Mouse (Mus musculus) c-Kit-positive CD71-positive TER-119-negative erythroid progenitor cells, embryonic 14.5 days (primary cell): Measurements from ENCODE around the gene Cwc15.
"Not testable (repeated sequence)": the region's sequence is repeated elsewhere in the genome, so short reads cannot be mapped to it uniquely, and the experiment has no call there.

ENCODE experiments used
- DNase-seq: peaks from one replicate; pipeline ENCODE4 v3.0.0-alpha.2; 2013; ENCODE audit warnings: low read depth

Gene Cwc15

GRCm38 (mm10) chr9:14500023-14500915 lies at the start of gene Cwc15, which contains the start of gene Kdm4d:
Gene Cwc15 (plus strand): TSS chr9:14500617.
Gene Kdm4d (minus strand): TSS chr9:14500482.
- DNase-seq: peak; percentile 99

GRCm38 (mm10) chr9:14451120-14451519 lies 49.3 kb upstream of the Cwc15 start:
- DNase-seq: not testable (repeated sequence)

DNA sequence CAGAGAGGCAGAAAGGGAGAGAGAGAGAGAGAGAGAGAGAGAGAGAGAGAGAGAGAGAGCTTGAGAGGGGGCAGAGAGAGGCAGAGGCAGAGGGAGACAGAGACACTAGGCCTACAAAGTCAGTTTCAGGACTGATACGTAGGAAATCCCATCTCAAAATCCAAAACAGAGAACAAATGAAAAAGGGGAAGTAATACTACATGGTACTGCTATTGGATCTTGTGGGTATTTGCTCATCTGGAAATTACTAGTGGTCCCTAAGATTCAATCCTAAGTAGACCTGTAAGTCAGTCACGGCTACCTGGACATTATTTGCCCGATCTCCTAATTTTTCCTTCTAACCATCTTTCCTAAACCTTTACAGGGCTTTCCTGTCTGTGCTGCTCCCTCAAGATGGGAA lies 44.1 kb upstream of the Cwc15 start:
- DNase-seq: no peak

GRCm38 (mm10) chr9:14462536-14462935 lies 37.9 kb upstream of the Cwc15 start:
- DNase-seq: not testable (repeated sequence)

GRCm38 (mm10) chr9:14463668-14464067 lies 36.7 kb upstream of the Cwc15 start:
- not testable (repeated sequence) for DNase-seq

DNA sequence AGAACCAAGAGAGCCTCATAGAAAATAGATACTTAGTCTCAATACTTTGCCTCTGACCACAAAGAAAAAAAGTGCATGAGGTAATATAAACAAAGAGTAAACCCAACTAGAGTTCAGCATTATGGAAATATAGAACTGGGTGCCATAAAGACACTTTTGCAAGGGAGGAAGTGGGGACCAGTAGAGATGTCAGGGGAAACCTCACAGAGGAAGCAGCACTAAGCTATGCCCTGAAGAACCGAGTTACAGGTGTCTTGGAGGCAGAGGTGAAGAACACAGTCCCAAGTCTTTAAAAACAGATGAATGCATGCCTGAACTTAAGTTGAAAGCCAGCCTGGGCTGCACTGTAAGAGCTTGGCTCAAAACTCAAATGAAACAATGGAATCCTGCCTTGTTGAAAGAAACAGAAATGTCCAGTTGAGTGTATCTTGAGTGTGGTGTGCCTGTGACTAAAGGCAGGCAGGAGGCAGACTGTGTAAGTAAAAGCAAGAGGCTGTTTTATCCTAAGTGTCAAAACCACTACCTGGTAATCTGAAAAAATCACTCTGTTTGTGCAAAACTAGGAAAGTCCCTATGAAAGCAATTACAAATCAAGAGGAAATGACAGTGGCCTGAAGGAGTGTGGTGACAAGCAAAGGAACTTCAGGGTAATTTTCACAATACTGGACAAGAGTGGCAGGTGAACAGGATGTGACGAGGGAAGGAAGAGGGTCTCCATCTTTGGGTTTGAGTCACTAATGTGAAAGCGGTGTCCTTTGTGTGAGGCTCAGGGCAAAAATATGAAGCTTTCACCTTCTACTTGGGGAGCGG lies 1.3 kb upstream of the Cwc15 start:
- DNase-seq: no peak

- DNase-seq: peak; percentile 19
Measured at GRCm38 (mm10) chr9:14500916-14501424, 553 bp downstream of the Cwc15 start.

DNA sequence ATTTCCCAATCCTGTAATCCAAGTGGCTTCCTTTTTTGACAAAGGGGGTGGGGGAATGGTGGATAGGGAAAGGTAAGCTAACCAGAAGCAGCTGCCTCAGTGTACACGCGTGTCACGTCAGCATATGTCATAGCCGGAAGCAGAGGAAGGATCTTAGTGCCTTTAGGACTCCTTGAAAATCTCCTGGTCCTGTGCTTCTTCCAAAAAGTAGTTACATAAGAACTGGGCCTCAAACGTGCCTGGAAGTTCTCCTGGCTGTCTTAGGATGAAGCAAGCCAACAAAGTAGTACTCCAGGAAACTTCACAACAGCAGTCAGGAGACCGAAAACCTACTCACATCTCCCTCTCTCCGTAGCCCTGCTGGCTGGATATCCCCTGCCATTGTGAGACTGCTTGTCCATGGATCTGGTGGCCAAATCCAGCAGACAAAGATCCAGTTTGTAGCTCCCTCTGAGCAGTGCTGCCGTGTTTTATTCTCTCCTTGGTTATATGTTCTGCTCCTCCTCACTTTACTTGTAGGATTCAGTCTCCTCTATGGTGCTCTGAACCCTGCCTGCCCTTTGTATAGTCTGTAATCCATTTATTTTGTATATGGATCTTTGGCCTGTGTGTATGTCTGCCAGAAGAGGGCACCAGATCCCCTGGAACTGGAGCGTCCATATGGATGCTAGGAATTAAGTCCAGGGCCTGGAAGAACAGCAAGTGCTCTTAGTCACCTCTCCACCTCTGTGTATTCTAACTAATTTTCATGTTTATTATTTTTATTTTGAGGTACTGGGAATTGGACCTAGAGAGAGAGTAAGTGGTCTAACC lies 12.4 kb downstream of the Cwc15 start:
- no peak for DNase-seq

GRCm38 (mm10) chr9:14517296-14517695 lies 16.9 kb downstream of the Cwc15 start:
- no peak for DNase-seq

GRCm38 (mm10) chr9:14518105-14518504 lies 17.7 kb downstream of the Cwc15 start:
- no peak for DNase-seq

GRCm38 (mm10) chr9:14520971-14521670 lies 20.7 kb downstream of the Cwc15 start:
- no peak for DNase-seq

DNA sequence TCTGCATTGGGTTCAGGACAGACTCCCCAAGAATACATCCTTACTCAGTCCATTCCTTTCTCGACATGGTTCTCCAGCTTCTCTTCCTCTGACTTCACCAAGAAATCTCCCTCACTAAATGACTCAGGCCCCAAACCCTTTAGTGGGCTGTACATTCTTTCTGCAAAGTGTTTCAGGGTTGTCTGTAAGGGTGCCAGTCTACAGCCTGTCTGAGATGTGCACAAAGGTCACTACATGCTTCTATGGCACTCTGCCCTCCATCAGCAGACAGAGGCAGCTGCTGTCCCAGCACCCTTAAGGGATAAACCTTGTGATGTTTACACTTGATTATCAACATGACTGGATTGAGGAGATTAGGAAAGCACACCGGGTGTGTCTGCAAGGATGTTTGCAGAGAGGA lies 21.3 kb downstream of the Cwc15 start:
- no peak for DNase-seq

DNA sequence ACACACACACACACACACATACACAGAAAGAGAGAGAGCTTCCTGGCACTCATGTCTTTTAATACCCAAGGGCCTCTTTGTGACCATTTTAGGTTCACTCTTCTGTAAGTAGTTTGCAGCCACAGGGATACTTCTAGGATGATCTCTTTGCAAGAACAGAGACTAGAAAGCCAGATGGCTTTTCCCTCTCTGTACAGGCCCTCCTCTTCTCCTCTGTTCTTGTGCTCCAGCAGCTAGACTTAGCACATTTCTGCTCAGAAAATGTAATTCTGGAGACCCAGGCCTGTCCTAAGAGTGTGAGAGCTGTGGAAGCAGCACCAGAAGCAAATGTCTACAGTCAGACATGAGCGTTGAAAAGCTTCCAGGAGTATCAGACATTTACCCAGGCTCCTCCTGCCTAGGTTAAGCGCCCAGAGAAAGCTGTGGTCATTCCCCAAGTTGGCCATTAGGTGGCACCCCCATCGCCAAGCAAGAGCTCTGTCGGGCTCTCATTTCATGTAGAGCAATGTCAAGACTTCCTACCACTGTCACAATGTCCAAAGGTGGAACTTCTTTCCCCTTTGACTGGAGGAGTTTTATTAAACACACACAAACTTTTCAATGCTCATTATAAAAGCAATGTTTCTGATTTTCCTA lies 23.1 kb downstream of the Cwc15 start:
- peak; percentile 39 for DNase-seq

GRCm38 (mm10) chr9:14530004-14530403 lies 29.6 kb downstream of the Cwc15 start:
- DNase-seq: no peak

- DNase-seq: no peak
Measured at GRCm38 (mm10) chr9:14532283-14532682, 31.9 kb downstream of the Cwc15 start.

DNA sequence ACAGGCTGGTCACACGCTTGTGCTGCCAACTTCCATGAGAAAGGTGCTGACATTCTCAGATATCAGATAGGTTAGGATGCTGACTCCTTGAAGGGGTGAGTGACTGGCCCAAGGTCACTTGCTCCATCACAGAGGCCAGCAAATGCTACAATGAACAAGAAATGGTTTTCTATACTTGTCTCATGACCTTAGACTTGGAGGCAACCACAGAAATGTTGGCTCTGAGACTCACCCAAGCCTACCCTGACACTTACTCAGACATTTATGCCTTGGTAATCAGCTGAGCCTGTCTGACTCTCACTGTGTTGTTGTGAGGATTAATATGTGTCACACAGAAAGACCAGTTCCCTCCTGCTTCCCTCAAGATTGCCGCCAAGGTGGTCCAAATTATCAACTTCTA lies 33.2 kb downstream of the Cwc15 start:
- no peak for DNase-seq

GRCm38 (mm10) chr9:14534833-14535456 lies 34.5 kb downstream of the Cwc15 start:
- no peak for DNase-seq

DNA sequence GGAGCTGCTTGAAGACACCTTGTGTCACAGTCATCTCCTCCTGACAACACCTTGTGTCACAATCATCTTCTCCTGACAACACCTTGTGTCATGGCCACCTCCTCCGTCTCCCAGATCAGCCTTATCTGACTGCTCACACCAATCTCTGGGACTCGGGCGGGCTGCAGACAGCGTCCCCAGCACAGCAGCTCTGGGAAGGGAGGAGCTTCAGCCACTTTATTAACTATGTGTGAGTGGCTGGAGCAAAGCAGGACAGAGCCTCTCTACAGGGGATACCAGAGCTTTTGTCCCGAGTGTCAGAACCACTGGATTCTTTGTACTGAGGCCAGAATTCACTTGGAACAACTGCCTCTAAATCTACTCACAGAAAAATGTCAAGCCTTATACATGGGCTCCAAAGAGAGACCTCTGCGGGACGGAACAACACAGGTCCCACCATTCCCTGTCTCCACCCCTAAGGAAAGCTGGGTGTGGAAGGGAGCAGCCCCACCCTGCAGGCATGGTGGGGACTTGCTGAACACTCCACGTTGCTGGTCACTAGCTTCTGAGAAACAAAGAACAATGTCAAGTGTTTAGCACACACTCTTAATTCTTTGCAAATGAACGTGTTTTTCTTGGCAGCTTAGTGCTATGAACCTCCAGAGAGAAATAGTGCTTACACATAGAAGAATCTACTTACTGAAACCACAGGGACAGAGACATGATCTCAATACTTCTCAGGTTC lies 43.8 kb downstream of the Cwc15 start:
- DNase-seq: no peak

DNA sequence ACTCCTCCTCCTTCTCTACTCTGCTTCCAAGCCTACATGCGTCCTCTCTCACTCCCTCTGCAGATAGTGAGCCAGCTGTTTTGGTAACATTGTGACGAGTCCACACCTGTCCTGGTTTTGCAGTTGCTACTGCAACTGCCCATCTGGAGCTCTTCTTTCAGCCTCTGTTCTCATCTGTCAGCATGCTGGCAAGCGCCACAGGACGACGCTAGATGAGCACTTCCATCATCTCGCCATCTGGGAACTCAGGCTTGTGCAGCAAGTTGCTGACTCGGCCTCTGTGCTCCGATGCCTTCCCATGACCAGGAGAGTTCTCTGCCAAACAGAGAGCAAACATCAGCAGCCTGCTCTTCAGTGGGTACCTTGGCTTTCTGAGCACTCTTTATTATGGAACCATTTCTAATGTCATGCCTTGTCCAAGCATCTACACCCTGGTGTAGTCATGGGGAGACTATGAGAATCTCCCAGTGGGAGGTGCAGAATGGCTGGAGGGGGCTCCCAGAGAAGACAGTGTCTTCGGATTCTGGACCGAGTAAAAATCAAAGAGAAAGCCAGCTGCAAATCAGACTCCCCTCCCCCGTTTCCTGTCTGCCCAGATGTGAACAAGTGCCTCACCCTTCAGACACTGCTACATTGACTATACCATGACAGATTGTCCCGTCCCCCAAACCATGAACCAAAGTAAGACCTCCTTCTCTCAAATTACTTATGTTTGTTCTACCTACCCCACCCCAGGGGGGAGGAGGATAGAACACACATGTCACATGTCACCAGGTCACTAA lies 47.4 kb downstream of the Cwc15 start:
- DNase-seq: no peak
